Mouse (Mus musculus) kidney, postnatal 10 days (tissue): ENCODE measurements around the gene Sim1.
A peak's percentile ranks its signal among the peaks of the same experiment; 100 is the strongest.

Source experiments
- DNase-seq: peaks from one replicate; pipeline ENCODE4 v3.0.0; 2021; ENCODE audit warnings: mixed read lengths

The Sim1 gene

DNA sequence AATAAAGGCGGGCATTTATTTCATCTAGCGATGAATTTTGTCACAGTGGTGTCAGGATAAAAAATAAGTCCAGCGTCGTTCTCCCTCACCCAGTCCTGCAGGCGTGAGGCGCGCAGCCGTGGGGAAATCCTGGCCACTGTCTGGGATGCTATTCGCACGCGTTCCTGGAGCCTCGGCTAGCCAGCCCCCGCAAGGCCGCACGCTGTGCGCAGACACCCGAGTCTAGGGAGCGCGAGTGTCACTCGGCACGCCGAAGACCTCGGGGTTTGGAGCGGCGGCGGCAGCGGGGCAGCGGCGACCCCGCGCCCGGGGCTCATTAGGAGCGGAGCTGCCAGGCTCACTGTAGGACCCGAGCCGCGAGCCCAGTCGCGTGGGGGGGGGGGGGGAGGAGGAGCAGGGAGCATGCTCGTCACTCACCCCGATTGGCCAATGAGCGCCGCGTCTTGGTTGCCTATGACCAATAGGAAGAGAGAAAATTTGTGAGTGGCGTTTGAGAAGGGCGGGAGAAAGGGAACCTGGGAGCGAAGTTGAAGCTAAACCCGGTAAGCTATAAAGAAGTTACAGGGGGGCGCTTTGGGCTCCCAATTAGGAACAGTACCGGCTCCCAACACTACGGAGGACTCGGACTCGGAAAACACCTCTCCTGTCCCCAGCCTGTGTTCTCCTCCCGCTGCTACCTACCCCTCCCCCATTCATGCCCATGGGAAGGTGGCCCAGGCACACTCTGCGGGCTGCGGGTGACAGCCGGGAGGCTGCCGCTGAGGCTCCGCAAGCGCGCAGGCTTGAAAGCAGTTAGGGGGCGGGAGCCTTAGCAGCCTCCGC, at the start of gene Sim1:
Gene Sim1, plus strand, starts transcription at position 585 of the 822 bp plus-strand sequence.
- peak; percentile 89 for DNase-seq

DNA sequence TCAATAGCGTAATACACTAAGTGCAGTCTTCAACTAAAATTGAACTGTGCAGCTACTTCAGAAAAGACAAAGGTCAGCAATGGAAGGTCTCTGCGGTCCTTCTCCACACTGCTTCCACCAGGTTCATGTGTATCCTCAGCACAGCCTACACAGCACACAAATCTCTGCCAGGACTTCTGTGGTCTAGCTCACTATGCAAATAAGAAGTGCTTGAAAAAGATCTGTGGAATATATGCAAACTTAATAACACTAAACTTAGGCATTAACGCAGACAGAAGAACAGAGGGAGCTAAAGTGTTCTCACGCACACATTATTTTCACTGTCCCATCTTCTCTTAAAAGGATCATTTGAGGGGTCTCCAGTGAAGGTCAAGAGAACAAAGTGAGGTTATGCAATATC, 26.4 kb upstream of the Sim1 start:
- DNase-seq: no peak

DNA sequence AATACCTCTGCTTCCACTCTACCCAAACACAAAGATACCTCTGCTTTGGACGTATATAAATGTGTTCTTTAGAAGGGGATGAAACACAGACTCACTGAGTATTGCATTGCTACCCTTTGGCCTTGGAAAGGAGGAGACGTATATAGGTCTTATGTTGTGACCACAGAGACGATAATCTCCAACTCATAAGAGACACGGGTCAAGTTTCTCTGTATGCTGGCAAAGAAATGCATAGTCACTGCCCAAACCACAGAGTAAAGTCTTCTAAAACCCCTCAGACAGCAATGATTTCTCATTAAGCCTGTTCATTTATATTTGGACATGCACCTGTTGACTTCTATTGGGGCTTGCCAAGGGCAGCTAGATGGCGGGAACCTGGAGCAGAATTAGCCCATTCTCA, 17.6 kb upstream of the Sim1 start:
- DNase-seq: no peak

DNA sequence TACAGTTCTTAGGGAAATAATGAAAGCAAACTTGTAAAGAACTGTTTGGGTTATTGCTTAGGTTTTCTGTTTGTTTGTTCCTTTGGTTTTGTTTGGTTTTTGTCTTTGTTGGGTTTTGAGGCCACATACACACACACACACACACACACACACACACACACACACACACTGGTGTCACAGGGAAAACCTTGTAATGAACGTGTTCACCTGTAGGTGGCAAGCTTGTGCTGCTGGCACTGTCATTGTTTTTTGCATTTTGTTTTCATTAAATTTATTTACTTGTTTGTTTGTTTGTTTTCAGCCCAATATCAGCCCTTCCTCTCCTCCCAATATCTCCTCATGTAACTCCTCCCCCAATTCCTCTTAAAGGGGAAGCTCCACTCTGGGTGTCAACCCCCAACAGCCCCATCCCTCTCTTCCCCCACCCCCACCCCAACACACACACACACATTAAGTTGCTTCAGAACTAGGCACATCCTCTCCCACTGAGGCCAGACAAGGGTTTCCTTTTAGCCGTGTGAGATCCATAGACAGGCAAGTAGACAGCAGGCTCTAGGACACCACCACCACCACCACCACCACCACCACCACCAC, 13.0 kb upstream of the Sim1 start:
- peak; percentile 57 for DNase-seq

DNA sequence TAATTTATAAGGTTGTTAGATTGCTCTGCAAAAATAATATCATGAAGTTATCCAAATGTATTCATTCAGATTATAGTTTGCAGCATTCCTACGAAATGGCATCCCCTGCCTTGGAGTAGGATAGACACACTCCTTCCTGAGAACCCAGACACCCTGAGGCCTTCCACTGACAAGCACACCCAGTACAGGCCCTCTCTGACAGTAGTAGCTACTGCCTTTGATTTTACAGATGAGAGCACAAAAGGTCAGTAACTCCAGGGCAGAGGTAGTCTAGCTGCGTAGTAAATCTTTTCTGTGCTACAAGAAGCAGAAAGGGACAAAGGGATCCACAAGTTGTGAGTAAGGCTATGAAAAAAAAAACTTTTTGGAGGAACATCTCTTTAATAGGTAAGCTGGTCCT, 12.2 kb upstream of the Sim1 start:
- DNase-seq: no peak

DNA sequence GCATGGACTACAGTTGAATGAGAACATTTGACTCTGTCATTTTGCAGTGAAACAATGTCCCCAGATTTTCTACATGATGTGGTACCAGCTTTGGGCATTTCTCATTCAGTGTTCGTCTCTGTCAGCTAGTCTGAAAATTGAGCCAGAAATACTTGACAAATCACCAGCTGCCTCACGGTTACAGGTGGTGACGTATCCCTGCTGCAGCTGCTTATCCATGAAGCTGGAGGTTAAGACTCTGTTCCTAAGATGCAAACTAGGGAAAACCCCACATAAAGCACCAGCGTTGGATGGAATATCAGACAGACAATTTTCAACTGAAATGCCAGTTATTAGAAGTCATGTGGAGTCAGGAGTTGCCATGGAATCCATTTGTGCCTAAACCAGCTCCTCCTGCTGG, 8.2 kb upstream of the Sim1 start:
- DNase-seq: no peak

DNA sequence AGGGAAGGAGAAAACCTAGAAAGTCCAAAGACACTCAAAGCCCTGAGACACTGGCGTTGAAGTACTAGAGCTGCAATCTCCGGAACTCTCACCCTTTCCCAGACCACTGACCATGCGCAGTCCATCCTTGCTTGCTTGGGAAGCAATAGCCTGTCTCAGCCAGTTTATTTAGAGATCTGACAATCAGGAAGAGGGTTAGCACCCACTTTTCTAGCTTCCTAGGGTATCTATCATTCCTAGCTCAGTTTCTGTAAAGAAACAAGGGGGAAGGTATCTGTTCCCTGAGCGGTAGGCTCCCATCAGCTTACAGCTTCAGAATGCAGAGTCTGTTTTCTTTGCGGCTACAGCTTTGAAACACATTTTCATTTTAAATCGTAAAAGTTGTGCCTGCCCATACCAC, 3.9 kb upstream of the Sim1 start:
- no peak for DNase-seq

DNA sequence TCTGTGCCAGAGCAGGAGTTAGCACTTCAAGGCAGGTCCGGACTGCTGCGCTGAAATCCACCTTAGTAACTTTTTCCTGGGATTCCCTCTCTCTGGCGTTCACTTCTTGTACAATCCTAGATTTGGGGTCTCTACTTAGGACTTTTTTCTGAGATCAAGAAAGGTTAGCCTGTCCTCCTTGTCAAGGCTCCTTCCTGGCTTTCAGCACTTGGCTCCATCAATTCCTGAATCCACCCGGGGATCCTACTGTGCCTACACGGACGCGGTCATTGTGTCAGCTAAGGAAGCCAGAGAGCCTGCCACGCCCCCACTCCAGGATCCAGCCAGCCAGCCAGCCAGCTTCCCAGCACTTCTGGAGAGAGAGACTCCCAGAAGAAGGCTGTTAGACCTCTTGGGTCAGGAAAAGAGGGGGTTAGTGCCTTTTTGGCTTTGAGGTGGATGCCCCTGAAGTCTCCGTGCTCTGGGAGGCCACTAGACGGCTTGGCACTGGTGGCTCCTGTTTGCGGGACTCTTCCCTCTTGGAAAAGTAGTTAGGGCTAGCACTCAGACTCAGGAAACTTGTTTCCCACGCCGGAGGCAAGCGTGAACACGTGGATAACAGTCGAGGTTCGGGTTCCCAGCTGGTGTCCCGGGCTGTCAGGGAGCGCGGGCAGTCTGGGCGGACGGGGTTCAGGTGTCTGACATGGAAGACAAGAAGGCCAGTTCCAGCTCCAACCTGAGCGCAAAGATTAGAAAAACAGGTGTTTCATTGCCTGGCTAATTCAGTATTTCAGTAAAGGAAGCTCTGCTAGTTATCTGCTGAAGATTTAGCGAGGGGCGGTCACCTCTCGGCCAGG, 2.5 kb upstream of the Sim1 start:
- DNase-seq: peak; percentile 56

DNA sequence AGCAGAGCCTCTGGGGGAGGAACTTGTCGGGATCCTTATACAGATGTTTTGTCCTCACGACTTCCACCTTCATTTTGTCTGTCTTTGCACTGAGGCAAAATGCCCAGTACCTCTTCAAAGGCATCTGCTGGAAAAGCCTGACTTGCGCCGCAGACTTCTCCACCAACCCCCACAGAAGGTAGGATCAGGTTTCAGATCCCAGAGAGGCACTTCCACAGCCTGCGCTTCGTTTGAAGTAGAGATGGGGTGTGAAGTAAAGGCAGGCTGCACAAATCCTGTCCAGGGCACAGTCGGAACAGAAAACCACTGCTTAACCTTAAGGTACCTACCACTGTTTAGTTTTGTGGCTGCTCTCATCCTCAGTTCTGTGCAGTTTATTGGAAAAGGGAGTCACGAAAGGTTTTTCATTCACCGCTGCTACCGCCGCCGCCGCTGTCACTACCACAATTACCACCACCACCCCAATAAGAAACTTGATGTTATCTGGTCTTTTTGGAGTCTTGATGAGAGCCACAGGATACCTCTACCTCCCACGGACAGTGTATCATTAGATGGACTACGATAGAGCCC, 1.7 kb upstream of the Sim1 start:
- peak; percentile 47 for DNase-seq

DNA sequence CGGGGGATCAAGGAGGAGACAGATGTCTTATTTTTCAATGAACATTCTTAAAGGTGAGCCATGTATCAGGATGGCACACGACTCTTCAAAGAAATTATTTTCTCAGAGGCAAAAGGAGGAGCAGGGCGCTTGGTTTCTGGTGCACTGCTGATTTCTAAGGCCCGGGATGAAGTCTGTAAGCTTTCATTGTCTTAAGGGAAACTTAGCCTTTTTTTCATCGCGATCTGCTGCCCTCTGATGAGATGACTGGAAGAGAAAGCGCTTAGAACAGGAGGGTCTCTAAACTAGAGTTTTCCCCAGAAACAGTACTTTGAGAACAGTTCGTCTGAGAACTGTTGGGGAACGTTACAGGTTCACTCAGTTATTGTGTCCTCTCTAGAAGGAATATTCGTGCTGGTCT, 1.0 kb upstream of the Sim1 start:
- no peak for DNase-seq

DNA sequence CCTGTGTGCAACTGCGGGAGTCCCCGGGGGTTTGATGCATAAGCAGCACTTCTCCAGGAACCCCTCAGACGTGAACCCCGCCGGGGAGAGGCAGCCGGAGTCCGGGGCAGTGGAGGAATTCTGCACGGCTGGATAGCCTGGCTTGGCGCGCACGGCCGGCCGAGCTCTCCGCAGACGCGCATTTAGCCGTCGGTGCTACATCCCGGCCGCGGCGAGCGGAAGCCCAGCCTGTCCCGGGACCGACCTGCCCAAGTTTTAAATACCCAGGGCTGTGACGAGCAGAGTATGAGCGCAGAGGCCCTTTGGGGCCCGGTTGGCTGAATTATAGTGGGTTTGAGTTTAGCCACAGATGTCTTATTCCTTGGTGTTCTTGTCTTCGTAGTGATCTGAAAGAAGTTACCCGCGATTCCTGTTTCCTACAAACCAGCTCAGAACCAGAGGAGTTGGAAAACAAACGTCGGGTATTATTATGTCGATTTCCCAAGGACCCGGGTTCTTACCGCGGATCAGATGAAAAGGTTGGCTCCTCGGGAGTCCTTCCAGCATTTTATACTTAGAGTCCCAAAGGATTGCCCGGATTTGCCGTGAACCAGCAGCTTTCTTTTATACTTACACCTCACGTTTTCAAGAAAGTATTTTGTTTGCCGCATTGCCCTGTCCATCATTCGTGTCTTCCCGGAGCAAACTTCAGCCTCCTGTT, 687 bp downstream of the Sim1 start:
- DNase-seq: peak; percentile 52

DNA sequence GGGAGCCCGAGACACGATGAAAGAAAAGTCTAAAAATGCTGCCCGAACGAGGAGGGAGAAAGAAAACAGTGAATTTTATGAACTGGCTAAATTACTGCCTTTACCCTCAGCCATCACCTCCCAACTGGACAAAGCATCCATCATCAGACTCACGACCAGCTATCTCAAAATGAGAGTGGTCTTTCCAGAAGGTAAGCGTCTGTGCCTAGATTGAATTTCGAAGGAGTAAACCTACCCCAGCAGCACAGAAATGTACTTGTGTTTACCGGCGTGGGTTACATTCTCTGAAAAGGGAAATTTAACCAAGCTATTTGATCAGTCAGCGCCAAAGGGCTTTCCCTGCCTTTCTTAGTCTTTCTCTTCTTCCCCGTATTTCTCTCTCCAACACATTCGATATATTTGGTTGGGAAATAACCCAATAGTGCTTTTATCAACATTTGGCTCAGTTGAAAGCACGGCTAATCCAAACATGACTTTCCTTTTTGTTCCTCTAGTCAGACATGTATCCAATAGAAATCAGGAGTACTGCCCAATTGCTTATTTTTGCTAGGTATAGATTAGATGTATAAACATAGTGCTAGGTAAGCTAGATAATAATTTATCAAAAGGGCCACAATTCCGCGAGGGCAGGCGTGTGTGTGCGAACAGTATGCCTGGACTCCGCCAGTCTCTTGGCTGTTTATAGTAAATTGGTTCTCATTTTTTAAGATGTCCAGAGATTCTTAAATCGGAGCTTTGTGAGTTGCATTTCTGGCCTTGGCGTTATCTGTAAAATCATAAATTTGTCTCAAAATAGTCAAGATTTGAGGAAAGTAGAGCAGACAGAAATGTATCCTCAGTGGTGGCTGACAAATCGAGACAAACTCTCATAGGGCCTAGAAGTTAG, 1.6 kb downstream of the Sim1 start:
- DNase-seq: no peak

DNA sequence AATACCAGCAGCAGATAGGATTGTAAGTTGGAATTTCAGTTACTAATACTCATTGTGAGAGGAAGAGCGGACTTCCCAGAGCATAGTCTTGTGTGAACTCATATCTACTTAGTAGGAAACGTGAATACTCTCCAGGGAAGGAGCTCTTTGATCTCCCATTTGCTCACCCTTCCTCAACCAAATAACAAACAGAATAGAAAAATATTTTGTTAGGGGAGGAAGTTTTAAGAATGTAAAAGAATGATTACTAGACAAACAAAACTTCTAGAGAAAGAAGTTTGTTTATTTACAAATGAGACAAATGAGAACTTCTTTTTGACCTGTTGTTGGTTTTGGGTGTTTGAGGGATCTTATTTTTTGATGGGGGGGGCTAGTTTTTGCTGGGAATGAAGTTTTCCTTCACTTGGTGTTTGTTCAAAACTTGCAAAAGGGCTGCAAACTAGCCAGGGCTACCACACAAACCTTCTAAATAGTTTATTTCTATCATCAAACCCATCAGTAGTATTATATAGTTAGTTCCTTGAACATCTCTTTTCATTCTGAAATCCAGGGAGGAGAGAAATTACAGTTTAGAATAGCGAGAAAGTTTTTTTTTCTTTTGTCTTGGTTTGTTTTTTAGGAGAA, 2.3 kb downstream of the Sim1 start:
- DNase-seq: no peak

DNA sequence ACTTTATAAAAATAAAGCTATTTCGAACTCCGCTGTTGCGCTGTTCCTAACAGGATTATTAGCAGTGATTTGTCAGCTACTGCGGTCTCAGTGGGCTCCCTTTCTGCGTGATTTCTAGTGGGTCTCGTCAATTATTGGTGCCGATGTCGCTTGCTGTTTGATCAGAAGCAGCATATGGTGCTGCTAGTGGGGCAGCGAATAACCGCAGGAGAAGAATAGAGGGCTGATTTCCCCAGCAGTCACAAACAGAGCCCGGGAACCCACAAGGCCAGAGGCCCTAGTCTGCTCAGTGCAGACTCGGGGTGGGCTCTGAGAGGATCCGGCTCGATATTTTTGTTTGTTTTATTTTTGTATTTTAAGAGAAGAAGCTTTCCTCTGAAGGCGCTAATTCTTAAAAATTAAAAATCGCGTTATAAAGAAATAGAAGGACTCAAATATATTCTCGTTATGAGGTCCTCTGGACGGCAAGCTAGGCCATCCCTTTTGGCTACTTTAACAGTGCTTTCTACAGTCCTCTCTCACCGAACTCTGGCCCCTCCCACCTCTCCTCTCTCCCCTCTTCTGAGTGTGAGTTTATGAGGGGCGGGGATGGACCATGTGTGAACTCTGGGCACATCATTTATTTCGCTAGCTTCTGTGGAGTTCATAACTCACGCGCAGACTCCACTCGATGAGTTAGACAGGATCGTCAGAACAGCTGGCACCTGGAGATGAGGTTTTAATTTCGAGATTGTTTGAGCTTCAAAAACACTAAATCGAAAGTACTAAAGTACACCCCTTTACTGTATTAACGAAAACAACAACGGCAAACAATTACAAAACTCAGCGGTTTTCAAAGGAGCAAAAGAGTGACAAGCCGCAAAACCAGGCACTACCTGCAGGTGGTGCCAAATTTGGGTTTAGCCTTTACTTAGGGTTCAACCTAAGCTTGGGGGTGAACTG, 3.2 kb downstream of the Sim1 start:
- peak; percentile 65 for DNase-seq

DNA sequence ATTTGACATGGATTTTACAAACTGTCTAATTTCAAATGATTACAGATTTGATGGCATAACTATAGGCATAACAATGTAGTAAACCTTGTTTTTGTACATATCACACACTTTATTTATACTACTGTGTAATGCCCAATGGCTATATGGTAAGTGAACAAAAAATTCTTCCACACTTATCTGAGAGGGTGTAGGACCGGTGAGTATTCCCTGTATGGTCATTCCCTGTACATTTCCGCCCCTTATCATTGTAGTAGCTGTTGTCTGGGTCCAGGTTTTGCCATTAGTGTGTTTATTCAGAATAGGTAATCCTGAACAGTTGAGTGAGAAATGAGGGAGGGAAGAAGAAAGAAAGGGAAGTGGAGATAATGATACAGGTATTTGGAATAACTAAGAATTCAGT, 4.1 kb downstream of the Sim1 start:
- no peak for DNase-seq

DNA sequence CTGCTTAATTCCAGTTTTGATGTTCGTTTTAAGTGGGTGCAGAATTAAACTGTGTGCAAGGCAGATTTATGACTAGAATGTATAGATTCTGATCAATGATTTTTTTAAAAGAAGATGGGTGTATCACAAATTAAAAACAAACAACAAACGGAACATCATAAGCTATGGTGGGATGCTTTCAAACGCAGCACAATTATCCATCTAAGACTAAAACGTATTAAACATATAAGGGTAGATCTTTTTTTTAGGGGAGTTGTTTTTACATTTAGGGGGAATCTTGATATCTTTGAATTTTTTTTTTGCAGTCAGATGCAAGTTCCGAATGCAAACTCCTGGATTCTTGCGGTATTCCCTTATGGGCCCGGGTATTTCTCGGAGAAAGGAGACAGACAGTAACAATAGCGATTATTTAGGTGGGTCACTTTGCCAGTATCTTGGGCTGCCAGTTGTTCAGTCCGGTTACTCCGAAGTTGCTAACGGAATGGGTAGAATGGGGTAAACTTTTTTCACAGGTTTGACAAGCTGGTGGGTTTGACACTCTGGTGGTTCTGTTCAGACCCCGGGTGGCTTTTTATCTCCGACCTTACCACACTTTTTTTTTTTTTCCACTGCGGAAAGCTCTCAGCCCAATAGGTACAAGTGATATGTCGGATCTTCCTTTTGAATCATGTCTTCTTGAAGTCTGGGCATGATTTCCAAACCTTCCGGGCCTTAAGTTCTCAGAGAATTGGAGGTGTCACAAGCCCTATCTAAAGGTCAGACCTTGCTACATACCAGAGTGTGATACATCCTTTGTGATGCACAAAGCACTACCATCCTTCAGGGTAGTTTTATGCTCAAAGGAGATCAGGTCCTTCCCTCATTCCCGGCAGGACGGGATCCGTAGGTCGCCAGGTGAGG, 5.5 kb downstream of the Sim1 start:
- no peak for DNase-seq

DNA sequence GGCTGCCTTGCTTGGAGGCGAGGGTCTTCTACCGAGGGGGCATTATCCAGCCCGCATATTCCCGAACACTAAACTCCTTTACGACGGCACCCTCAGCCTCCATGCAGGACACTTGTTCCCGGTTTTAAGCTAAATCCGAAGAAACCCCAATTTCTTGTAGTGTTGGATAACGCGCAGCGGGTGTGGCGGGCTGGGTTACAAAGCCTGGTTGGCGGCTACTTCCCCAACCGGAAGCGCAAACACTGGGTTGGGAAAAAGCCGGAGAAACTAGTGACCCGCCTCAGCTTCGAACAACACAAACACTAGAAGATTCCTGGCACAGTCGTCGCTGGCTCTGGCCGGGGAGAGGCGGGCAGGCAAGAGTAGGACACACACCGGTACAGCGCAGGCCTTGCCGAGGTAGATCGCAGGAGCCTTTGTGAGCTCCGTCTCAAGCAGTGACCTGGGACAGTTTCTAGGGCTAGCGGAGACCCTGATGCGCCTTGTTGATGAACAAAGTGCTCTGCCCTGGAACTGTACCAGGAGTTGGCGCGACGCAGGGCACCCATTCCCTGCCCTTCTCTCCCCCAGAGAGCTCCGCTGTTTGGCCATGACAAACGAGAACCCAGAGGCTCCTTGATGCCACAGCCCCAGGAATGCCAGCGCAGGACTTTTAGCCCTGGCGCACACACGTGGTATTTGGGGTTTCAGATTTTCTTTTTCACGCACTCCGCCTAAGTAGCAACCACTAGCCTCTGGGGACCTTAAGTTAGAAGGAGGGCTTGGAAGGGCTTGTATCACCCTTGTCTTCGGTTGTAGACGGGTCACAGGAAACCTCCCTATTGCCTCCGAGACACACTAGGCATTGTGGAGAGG, 6.4 kb downstream of the Sim1 start:
- peak; percentile 42 for DNase-seq
